Mouse (Mus musculus) cerebellum, adult 2 months (tissue): ENCODE measurements at regions not wholly inside any gene's neighbourhood (a gene's known extent, or its start where the extent isn't known, plus 50 kb on each side); places are given as distances from the start of the nearest gene placed in this dataset.

Experiments
- CTCF ChIP-seq: fragments of 200-500 bp; IDR thresholded peaks from 2 replicates; pipeline ENCODE4 v1.5.1; 2011; ENCODE audit warnings: low read depth, mild to moderate bottlenecking, control low read depth, low read length, moderate library complexity, borderline replicate concordance; ENCODE audit not compliant: insufficient read depth
- POLR2A ChIP-seq: fragments of 200-500 bp; IDR thresholded peaks from 2 replicates; pipeline ENCODE4 v1.6.1; 2011; ENCODE audit warnings: low read length, control low read depth, borderline replicate concordance; ENCODE audit not compliant: insufficient read depth

DNA sequence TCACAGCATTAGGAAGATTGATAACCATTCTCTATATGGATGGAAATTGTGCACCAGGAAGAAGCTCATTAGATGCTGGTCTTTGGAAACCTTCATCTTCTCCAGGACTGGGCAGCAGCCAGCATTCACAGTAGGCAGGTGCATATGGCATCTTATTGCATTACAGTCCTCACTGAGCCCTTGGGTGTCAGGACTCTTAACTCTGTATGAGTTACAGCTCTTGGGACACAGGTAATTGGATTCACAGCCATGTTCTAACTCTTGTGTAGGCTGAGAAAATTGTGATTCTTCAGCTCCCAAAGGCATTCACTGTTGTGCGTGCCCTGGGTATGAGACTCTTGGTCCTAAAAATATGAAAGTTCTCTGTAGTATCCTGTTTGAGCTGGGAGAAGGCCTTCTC is 504.1 kb downstream of the Eepd1 start:
- no peak for TF ChIP-seq CTCF
- no peak for TF ChIP-seq POLR2A
